Mouse (Mus musculus): ENCODE measurements around the gene Recql. TPM values are rescaled to one million over a fixed set of nuclear protein-coding genes. Genes with fewer than 3 reads are reported as not detected.
"Not testable (repeated sequence)": the region's sequence is repeated elsewhere in the genome, so short reads cannot be mapped to it uniquely, and the experiment has no call there.

Recql gene
- total RNA-seq, 1 experiment from 2014 or later = 54.6 TPM

DNA sequence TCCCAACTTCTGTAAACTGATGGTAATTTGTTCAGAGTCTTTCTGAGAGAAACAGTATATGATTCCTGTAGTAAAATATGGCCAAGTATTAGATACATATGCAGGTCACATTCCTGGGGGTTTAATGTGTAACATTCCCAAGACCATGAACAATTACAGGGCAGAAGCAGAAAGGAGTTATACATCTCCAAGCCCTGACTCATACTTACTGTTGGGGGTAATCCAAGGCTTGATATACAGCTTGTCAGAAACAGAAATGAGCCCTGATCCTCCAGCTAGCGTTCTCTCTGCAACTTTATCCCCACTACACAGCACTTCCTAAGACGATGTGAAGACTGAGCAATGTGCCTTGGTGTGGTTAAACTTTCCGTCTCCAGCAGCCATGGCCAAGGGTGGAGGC, 19.3 kb downstream of the Recql start:
- no peak for ATAC-seq (replicated peaks; ENCODE audit: insufficient number of reproducible peaks, low FRiP score, low TSS enrichment, poor library complexity, severe bottlenecking)

GRCm38 (mm10) chr6:142366473-142367018, 20.3 kb downstream of the Recql start:
- ATAC-seq (replicated peaks; ENCODE audit: insufficient number of reproducible peaks, low FRiP score, low TSS enrichment, poor library complexity, severe bottlenecking) = no peak

- ATAC-seq (replicated peaks; ENCODE audit: insufficient number of reproducible peaks, low FRiP score, low TSS enrichment, poor library complexity, severe bottlenecking) = no peak
Measured at GRCm38 (mm10) chr6:142365742-142366472, 21.0 kb downstream of the Recql start.

GRCm38 (mm10) chr6:142363019-142363576, 23.8 kb downstream of the Recql start:
- no peak for ATAC-seq (replicated peaks; ENCODE audit: insufficient number of reproducible peaks, low FRiP score, low TSS enrichment, poor library complexity, severe bottlenecking)

DNA sequence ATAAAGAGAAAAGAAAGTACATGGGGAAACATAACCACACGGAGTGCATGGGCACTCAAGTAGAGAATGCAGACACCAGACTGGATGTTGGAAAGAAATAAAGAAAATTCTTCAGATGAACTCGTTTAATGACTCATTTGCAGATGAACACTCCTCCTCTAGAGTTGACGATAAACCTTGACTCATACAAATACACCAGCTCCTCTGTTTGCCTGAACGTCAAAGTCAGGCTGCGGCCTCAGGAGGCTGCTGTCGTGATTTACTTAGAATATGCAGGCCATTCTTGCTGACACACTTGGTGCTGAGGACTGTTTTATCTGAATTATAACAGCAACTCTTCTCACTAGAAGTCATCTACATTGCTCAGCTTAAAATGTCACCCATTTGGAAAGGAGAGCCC, 24.9 kb downstream of the Recql start:
- no peak for ATAC-seq (replicated peaks; ENCODE audit: insufficient number of reproducible peaks, low FRiP score, low TSS enrichment, poor library complexity, severe bottlenecking)

GRCm38 (mm10) chr6:142357106-142357505, 29.8 kb downstream of the Recql start:
- ATAC-seq (replicated peaks; ENCODE audit: insufficient number of reproducible peaks, low FRiP score, low TSS enrichment, poor library complexity, severe bottlenecking) = no peak

GRCm38 (mm10) chr6:142352099-142352498, 34.8 kb downstream of the Recql start:
- ATAC-seq (replicated peaks; ENCODE audit: insufficient number of reproducible peaks, low FRiP score, low TSS enrichment, poor library complexity, severe bottlenecking) = not testable (repeated sequence)

DNA sequence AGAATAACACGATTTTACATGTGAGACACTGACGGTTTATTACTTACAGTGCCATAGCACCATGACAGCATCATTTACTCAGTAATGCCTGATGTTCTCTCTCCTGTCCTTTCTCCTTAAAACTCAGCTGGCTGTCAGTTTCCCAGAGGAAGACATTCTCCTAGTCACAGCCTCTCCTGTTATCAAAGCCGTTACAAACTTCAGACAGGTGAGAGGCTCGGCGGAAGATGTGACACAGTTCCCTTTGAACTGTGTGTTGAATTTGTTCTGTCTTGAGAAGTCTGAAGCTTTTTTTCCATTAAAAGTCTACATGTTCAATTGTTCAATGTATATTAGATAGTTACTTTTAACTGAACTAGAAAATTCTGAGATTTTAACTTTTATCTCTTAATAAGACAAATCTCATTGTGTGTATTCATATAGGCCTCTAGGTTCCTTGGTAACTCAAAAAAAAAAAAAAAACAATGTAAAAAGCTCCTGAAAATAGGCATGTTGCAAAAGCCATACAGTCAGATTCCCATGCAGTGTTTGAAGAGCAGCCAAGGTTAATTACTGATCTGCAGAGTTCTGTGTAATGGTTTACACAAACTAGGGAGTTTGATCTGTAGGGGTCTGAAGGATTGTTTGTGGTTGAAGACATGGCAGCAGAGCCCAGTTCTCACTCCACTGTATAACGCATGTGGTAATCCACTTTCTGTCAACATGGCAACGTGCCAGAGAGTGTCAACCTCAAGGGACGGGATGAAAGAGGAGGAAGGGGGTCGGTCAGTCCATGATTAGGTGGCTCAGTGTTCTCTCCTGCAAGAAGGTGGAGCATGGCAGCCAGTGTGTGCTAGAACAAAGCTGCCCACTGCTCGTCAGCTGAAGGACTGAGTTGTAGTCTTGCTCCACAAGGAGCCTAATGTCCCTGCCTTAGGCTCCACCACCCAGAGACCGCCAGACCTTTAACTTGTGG, 39.2 kb downstream of the Recql start:
- ATAC-seq (replicated peaks; ENCODE audit: insufficient number of reproducible peaks, low FRiP score, low TSS enrichment, poor library complexity, severe bottlenecking) = no peak

- no peak for ATAC-seq (replicated peaks; ENCODE audit: insufficient number of reproducible peaks, low FRiP score, low TSS enrichment, poor library complexity, severe bottlenecking)
Measured at GRCm38 (mm10) chr6:142346181-142347110, 40.4 kb downstream of the Recql start.

DNA sequence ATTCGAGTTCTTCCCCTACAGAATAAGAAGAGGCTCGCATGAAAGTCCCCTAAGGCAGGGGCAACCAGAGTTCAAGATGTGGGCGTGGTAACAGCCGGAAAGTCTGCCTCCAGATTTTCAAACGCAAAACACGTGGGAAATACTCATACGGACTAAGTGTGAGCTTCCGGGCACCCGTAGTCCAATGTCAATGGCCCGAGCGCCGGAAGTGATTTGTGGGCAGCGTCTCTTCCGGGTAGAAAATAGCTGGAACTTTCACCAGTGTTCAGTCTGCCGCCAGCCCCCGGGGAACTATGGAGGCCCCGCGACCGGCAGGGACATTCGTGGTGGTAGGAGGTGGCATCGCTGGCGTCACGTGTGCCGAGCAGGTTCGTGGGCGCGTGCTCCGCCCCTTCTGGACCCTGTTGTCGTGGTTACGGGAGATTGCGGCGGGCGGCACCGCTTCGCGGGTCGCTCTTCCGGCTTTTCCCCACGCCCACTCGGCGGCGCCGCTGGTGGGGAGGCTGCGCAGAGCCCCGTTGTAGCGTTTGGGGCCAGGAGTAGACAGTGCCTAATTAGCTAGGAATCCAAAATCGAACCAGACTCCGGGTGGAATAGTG, 41.3 kb downstream of the Recql start, which contains the start of gene Pyroxd1:
Pyroxd1 (plus strand) TSS at position 215 of the 599 bp plus-strand sequence.
- peak; percentile 80 for ATAC-seq (replicated peaks; ENCODE audit: insufficient number of reproducible peaks, low FRiP score, low TSS enrichment, poor library complexity, severe bottlenecking)

DNA sequence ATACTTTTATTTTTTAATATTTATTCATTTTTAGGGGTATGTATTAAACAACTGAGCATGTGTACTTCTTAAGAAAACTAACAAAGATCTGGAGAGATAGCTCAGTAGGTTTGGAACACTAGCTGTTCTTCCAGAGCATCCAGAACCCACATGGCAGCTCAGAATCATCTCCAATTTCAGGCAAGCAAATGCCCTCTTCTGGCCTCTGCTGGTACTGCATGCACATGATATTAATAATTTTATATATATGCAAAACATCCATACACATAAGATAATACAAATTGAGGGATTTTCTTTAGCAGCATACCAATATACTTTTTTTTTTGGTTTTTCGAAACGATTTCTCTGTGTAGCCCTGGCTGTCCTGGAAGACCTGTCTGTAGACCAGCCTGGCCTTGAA, 43.3 kb downstream of the Recql start:
- ATAC-seq (replicated peaks; ENCODE audit: insufficient number of reproducible peaks, low FRiP score, low TSS enrichment, poor library complexity, severe bottlenecking) = no peak

DNA sequence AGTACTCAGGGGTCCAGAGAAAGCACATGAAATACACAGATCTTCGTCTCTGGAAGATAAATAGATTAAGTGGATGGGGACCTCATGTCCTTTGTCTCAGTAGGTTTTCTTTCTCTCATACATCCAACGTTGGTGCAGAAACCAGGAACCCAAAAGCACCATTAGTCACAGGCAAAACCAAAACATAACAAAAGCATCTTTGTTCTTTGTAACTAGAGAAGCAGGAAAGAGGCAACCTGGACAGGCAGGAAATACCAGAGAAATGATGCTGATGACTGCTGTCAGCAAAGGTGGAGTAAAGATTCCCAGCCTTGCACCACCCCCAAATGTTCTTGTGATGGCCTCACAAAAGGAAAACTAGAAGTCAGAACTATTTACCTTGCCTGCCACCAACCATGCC, 47.3 kb downstream of the Recql start:
- no peak for ATAC-seq (replicated peaks; ENCODE audit: insufficient number of reproducible peaks, low FRiP score, low TSS enrichment, poor library complexity, severe bottlenecking)

- no peak for ATAC-seq (replicated peaks; ENCODE audit: insufficient number of reproducible peaks, low FRiP score, low TSS enrichment, poor library complexity, severe bottlenecking)
Measured at GRCm38 (mm10) chr6:142338961-142339360, 47.9 kb downstream of the Recql start.

DNA sequence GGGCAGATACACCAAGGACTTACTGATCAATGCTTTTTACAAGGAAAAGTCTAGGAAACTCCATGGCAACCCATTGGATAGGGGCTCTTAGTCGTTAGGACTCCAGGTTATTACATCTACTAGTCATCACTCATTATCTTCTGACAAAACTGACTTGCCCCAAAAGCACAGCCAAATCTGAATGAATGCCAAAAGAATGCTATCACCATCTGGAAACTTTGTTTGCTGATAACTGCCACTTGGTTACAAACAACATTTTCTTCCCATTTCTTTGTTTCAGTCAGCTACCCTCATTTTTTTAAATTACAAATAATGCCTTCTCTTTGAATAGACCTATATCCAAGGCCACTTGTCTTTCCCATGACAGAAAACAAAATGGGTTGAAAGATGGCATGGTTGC, 57.7 kb downstream of the Recql start:
- ATAC-seq (replicated peaks; ENCODE audit: insufficient number of reproducible peaks, low FRiP score, low TSS enrichment, poor library complexity, severe bottlenecking) = no peak

- no peak for ATAC-seq (replicated peaks; ENCODE audit: insufficient number of reproducible peaks, low FRiP score, low TSS enrichment, poor library complexity, severe bottlenecking)
Measured at GRCm38 (mm10) chr6:142326598-142326997, 60.3 kb downstream of the Recql start.

GRCm38 (mm10) chr6:142322881-142323280, 64.0 kb downstream of the Recql start, which contains the start of gene Slco1a5:
TSS of gene Slco1a5 (minus strand) at chr6:142322981.
- ATAC-seq (replicated peaks; ENCODE audit: insufficient number of reproducible peaks, low FRiP score, low TSS enrichment, poor library complexity, severe bottlenecking) = no peak

DNA sequence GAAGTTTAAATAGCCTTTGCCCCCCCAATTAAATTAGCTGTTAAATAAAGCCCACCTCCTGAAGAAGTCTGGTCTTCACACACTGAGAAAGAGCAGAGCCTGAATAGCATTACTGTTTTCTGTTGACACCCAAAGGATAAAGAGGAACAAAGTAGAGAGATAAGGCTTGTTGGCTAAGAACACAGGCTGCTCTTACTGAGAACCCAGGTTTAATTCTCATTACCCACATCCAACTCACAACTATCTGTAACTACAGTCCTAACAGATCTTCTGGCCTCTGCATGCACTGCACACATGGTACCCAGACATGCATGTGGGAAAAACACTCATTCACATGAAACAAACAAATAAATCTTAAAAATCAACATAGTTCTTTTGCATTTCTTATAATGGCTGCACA, 69.8 kb downstream of the Recql start:
- no peak for ATAC-seq (replicated peaks; ENCODE audit: insufficient number of reproducible peaks, low FRiP score, low TSS enrichment, poor library complexity, severe bottlenecking)

GRCm38 (mm10) chr6:142314285-142314684, 72.6 kb downstream of the Recql start:
- ATAC-seq (replicated peaks; ENCODE audit: insufficient number of reproducible peaks, low FRiP score, low TSS enrichment, poor library complexity, severe bottlenecking) = no peak
